Mouse (Mus musculus) ES-E14 (cell line): ENCODE measurements around the gene Osbpl6. TPM values are rescaled to one million over a fixed set of nuclear protein-coding genes. Genes with fewer than 3 reads are reported as not detected.

ENCODE experiments used
- DNase-seq: peaks from one replicate; pipeline ENCODE4 v3.0.0-alpha.2; 2013; ENCODE audit warnings: low read depth, low spot score
- H3K27ac ChIP-seq: 2 replicates; pipeline ENCODE4 v1.5.1; 2012; ENCODE audit warnings: low read depth, mild to moderate bottlenecking, low read length, moderate library complexity, mixed read lengths; ENCODE audit not compliant: poor library complexity, insufficient read depth, severe bottlenecking
- H3K36me3 ChIP-seq: 2 replicates; pipeline ENCODE4 v1.6.1; 2012; ENCODE audit warnings: mild to moderate bottlenecking, low read length, moderate library complexity, mixed read lengths; ENCODE audit not compliant: control insufficient read depth, poor library complexity, insufficient read depth, severe bottlenecking
- H3K4me1 ChIP-seq, 2 experiments: fragments of 150-350 bp in 1 of 2; sonication (generic) in 1 of 2; 2 replicates each; pipeline ENCODE4 v1.6.1; 2012; ENCODE audit warnings: low read length in 2 of 2, mild to moderate bottlenecking in 1 of 2, mixed read lengths in 1 of 2; ENCODE audit not compliant: control insufficient read depth in 2 of 2, insufficient read depth in 2 of 2, poor library complexity in 1 of 2
- H3K4me3 ChIP-seq, 2 experiments: fragments of 150-350 bp in 1 of 2; sonication (generic) in 1 of 2; 2 replicates each; pipeline ENCODE4 v1.5.1; 2012; ENCODE audit warnings: low read length in 2 of 2, low read depth in 1 of 2, mild to moderate bottlenecking in 1 of 2, mixed read lengths in 1 of 2; ENCODE audit not compliant: insufficient read depth in 1 of 2, poor library complexity in 1 of 2, severe bottlenecking in 1 of 2
- H3K9ac ChIP-seq: 2 replicates; pipeline ENCODE4 v1.6.1; 2012; ENCODE audit warnings: low read depth, mild to moderate bottlenecking, low read length, mixed read lengths; ENCODE audit not compliant: poor library complexity, insufficient read depth, severe bottlenecking
- H3K9me3 ChIP-seq: fragments of 150-350 bp; sonication (generic); 2 replicates; pipeline ENCODE4 v1.6.1; 2012; ENCODE audit warnings: low read depth, mild to moderate bottlenecking, low read length; ENCODE audit not compliant: control insufficient read depth, insufficient read depth
- CHD2 ChIP-seq: IDR thresholded peaks from 2 replicates; pipeline ENCODE4 v1.6.1; 2014; ENCODE audit warnings: mild to moderate bottlenecking, low read depth, low read length, inconsistent platforms
- HCFC1 ChIP-seq: IDR thresholded peaks from 2 replicates; pipeline ENCODE4 v1.6.1; 2012; ENCODE audit warnings: low read length, inconsistent platforms, borderline replicate concordance; ENCODE audit not compliant: insufficient read depth
- MAFK ChIP-seq: IDR thresholded peaks from 2 replicates; pipeline ENCODE4 v1.6.1; 2014; ENCODE audit warnings: mild to moderate bottlenecking, low read depth, low read length, inconsistent platforms; ENCODE audit not compliant: insufficient read depth
- ZC3H11A ChIP-seq: IDR thresholded peaks from 2 replicates; pipeline ENCODE4 v1.6.1; 2012; ENCODE audit warnings: low read depth, mild to moderate bottlenecking, inconsistent platforms, low read length, borderline replicate concordance
- ZNF384 ChIP-seq: IDR thresholded peaks from 2 replicates; pipeline ENCODE4 v1.6.1; 2012; ENCODE audit warnings: low read depth, low read length, inconsistent platforms
- in situ Hi-C, 2 experiments: fragments of 600-800 bp; cut with MboI; formaldehyde crosslinking; loops; one replicate each; pipeline ENCODE4 v1.15.1; 2025; ENCODE audit warnings: low sequenced_read_pairs in 2 of 2, inconsistent platforms in 1 of 2; ENCODE audit not compliant: unreplicated experiment in 2 of 2
- total RNA-seq: library from RNA; depleted of rRNA; stranded (reverse); fragments of 300-350 nt; gene quantifications from 2 replicates; pipeline ENCODE4 v1.2.3, GENCODE M21; 2012

Osbpl6 gene
- total RNA-seq, 1 experiment = 0.45 TPM

GRCm38 (mm10) chr2:76563862-76564261 is 157.6 kb downstream of the Osbpl6 start:
- DNase-seq = no peak
- in situ Hi-C loops = no loop called here
- TF ChIP-seq CHD2 = no peak
- no peak for TF ChIP-seq ZNF384

DNA sequence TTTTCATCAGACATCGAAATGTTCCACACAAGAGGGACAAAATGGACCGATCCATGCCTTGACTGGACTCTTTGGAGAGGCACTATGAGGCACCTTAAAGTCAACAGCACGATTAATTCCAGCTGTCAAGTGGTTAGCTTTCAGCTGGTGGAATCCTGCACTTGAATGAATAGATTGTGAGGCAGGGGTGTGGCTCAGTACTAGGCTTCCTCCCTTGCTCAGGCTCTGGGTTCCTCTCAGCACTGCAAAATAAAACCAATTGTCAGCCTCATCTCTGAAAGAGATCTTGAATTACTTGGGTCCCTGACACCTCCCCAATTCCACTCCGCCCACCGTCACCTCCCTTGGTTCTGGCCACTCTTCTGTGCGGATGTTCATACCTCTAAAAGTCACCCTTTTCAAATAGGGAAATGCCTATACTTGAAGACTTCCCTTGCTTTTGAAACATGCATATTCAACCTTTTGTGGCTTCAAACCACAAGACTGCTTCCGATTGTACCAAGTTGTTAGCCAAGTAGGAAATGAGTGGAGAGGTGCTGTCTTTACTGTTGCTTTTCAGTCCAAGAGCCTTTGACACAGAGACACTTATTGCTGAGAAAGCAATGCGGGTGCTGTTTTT is 160.7 kb downstream of the Osbpl6 start:
- Histone ChIP-seq H3K9ac (no peak overlapping the region), H3K36me3 (no peaks in the 10 kb centered on the region), H3K27ac (no peak overlapping the region), H3K4me3 (no peak overlapping the region), H3K4me1 (peaks cover 0 to 2% of the 10 kb centered on the region in 2 experiments; a peak in 1 of 4 replicates), H3K9me3 (no peaks in the 10 kb centered on the region)
- DNase-seq = no peak
- in situ Hi-C loops = no loop called here
- TF ChIP-seq ZC3H11A (no peak), CHD2 (no peak), ZNF384 (no peak), MAFK (no peak), HCFC1 (no peak)

More at GRCm38 (mm10) chr2:76563862-76564261, 157.6 kb downstream of the Osbpl6 start:
- Histone ChIP-seq H3K4me3 (no peak overlapping the region), H3K4me1 (peaks cover 0 to 2% of the 10 kb centered on the region in 2 experiments; a peak in 1 of 4 replicates), H3K27ac (no peak overlapping the region), H3K36me3 (no peaks in the 10 kb centered on the region), H3K9ac (no peak overlapping the region), H3K9me3 (no peaks in the 10 kb centered on the region)

DNA sequence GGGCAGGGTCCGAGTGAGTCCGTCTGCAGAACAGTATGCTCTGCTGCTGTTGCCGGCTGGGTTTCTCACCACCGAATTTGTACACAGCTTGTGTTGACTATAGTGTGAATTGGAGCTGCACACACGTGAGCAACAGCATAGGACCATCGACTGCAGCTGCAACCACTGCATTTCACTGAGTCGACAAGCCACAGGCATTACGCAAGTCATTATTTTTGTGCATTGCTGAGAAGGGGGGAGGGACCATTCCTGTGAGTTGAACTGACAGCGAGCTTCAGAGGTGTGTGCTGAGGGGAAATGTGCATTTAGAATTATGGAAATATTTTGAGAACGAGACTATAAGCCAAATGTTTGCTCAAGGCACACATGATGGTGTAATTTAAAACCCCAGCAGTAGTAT is 165.2 kb downstream of the Osbpl6 start:
- Histone ChIP-seq H3K36me3 (no peaks in the 10 kb centered on the region), H3K4me3 (no peak overlapping the region), H3K4me1 (peaks cover 0 to 2% of the 10 kb centered on the region in 2 experiments; a peak in 1 of 4 replicates), H3K9me3 (no peaks in the 10 kb centered on the region), H3K27ac (no peak overlapping the region), H3K9ac (no peak overlapping the region)
- TF ChIP-seq CHD2 (no peak), ZNF384 (no peak), ZC3H11A (no peak), MAFK (no peak), HCFC1 (no peak)
- no peak for DNase-seq
- in situ Hi-C loops = no loop called here

DNA sequence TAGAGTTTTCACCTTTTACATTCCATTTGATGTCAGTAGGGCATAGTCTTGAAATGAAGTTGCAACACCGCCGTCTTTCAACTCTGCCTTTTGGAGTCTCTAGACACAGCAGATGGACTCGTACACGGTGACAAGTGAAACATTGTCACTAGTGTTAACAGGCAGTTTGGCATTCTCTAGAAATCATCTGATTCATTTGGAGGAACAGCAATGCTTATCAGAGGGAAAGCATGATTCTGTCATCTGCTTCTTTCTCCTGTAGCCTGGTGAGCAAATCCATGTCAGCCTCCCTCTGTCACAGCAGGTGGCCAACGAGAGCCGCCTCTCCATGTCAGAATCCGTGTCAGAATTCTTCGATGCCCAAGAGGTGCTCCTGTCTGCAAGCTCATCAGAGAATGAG is 172.6 kb downstream of the Osbpl6 start:
- TF ChIP-seq MAFK (no peak), CHD2 (no peak), ZC3H11A (no peak), ZNF384 (no peak), HCFC1 (no peak)
- Histone ChIP-seq H3K9ac (no peak overlapping the region), H3K4me3 (no peak overlapping the region), H3K36me3 (no peaks in the 10 kb centered on the region), H3K4me1 (no peaks in the 10 kb centered on the region), H3K27ac (no peak overlapping the region), H3K9me3 (no peaks in the 10 kb centered on the region)
- no peak for DNase-seq
- in situ Hi-C loops = no loop called here

GRCm38 (mm10) chr2:76585090-76585489 is 178.8 kb downstream of the Osbpl6 start:
- Histone ChIP-seq H3K9ac (no peak overlapping the region), H3K36me3 (no peaks in the 10 kb centered on the region), H3K4me3 (no peak overlapping the region), H3K9me3 (no peaks in the 10 kb centered on the region), H3K27ac (no peak overlapping the region), H3K4me1 (no peaks in the 10 kb centered on the region)
- DNase-seq = no peak
- TF ChIP-seq MAFK (no peak), ZC3H11A (no peak), ZNF384 (no peak), HCFC1 (no peak), CHD2 (no peak)
- in situ Hi-C loops = no loop called here
